In the genomic region with DNA sequence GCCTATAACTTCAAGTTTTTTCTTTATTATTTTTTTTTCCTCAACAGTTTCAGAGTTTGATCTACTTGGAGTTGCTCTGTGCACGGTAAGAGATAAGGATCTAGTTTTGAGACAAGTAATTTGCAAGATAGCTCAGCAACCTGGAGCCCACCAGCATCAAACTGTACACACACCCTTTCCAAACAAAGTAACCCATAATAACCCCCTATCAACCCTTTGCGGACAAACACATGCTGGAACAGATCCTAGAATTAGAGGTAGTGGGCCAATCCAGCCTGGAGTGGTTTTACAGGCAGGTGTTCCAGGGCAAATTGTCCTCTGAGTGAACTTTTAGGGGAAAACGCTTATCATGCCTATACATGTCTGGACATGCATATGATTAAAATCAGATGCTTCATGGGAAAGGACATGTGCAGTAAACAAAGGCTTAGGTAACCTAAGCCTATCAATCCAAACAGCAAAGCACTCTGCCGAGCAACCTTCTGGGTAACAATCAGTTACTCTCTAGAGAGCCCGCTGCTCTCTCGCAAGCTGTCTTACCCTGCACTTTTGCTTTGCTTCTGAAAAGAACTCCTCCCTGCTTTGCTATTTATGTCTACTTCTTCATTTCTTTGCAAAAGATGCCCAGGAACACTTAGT, we compare ENCODE assay signal across 16 mouse cellular contexts.
DNase-seq lines count a peak whose midpoint lies in the region; ATAC-seq and TF ChIP-seq lines count a peak whose summit lies in the region.
"Had no signal": no experiment of that assay in that cellular context is flagged by ENCODE, and none has a peak within 500 bp of the region (broad histone marks: within the 10 kb centered on the region; RNA-seq: fewer than 3 reads in every experiment).

No protein-coding gene starts in this region.

- no peaks in the 10 kb centered on the region for H3K9me3 ChIP-seq in kidney, embryonic 16.5 days (ENCODE audit: low read length)
- peaks cover 5% of the 10 kb centered on the region for H3K9me3 ChIP-seq in CH12.LX (replicated peaks; ENCODE audit: low read length)
- no peaks in the 10 kb centered on the region for H3K9me3 ChIP-seq in forebrain, embryonic 13.5 days (replicated peaks)
- no peaks in the 10 kb centered on the region for H3K9me3 ChIP-seq in hindbrain, embryonic 12.5 days (replicated peaks)
- H3K9me3 ChIP-seq: forebrain, embryonic 12.5 days; midbrain, embryonic 10.5 days had no signal

- H3K4me2 ChIP-seq in kidney, embryonic 16.5 days (replicated peaks; ENCODE audit: low read depth, low read length) = no peak overlapping the region
- peak overlapping the region; percentile 29; the same call in 1 of the 2 replicates for H3K4me2 ChIP-seq in CH12.LX (ENCODE audit: insufficient read depth, low read depth, poor library complexity, severe bottlenecking)
- no peak overlapping the region for H3K4me2 ChIP-seq in forebrain, embryonic 13.5 days
- no peak overlapping the region for H3K4me2 ChIP-seq in hindbrain, embryonic 12.5 days (replicated peaks)
- H3K4me2 ChIP-seq: forebrain, embryonic 12.5 days; heart, embryonic 12.5 days; hindbrain, embryonic 14.5 days had no signal

- no peak overlapping the region for H3K4me3 ChIP-seq in kidney, embryonic 16.5 days (ENCODE audit: low read length)
- H3K4me3 ChIP-seq in CH12.LX (replicated peaks in 1 of 3; ENCODE audit: low read depth in 2 of 3, low read length in 2 of 3, poor library complexity in 1 of 3) = no peak overlapping the region
- H3K4me3 ChIP-seq in forebrain, embryonic 13.5 days = no peak overlapping the region
- H3K4me3 ChIP-seq in hindbrain, embryonic 12.5 days = no peak overlapping the region
- H3K4me3 ChIP-seq: forebrain, embryonic 12.5 days; heart, embryonic 12.5 days; midbrain, embryonic 10.5 days had no signal

- no peak for DNase-seq in kidney, adult 11 months
- no peak for DNase-seq in CH12.LX (ENCODE audit: extremely low read depth)
- DNase-seq in brain, adult 2 months (ENCODE audit: low read depth, low spot score) = peak; percentile 14
- DNase-seq in forelimb bud, embryonic 11.5 days (ENCODE audit: low read depth, low spot score) = peak; percentile 66
- DNase-seq: adrenal gland, adult 8-10 months; B cell, adult 2 months; cerebellum, adult 9-10 months; liver; right cerebral cortex, postnatal 25 days had no signal

- no peak for TF ChIP-seq EP300 in CH12.LX (IDR thresholded peaks at IDR 0.05; ENCODE audit: low read length)

- TF ChIP-seq RAD21 in CH12.LX (IDR thresholded peaks at IDR 0.05; ENCODE audit: low read depth, low read length) = no peak

- ATAC-seq in kidney, embryonic 16.5 days (ENCODE audit: low FRiP score, low TSS enrichment) = no peak
- no peak for ATAC-seq in forebrain, embryonic 13.5 days
- no peak for ATAC-seq in hindbrain, embryonic 12.5 days (ENCODE audit: low FRiP score)

- no peaks in the 10 kb centered on the region for H3K27me3 ChIP-seq in kidney, embryonic 16.5 days (ENCODE audit: insufficient read depth, low read length)
- H3K27me3 ChIP-seq in CH12.LX (replicated peaks) = no peaks in the 10 kb centered on the region
- no peaks in the 10 kb centered on the region for H3K27me3 ChIP-seq in forebrain, embryonic 13.5 days
- no peaks in the 10 kb centered on the region for H3K27me3 ChIP-seq in hindbrain, embryonic 12.5 days
- H3K27me3 ChIP-seq: forebrain, embryonic 12.5 days; heart, embryonic 12.5 days had no signal

- TF ChIP-seq POLR2A in CH12.LX (IDR thresholded peaks at IDR 0.05; ENCODE audit: low read depth, low read length) = no peak

- dilution Hi-C loops in CH12.LX (cut with MboI; ENCODE audit: extremely low pct_ligation_motif_present, extremely low pct_unique_long_range_greater_than_20kb, low sequenced_read_pairs) = no loop called here

- H3K36me3 ChIP-seq in kidney, embryonic 16.5 days (ENCODE audit: insufficient read depth, low read length) = no peaks in the 10 kb centered on the region
- no peaks in the 10 kb centered on the region for H3K36me3 ChIP-seq in CH12.LX (replicated peaks in 1 of 2; ENCODE audit: control insufficient read depth in 1 of 2, insufficient read depth in 1 of 2, low read length in 1 of 2)
- no peaks in the 10 kb centered on the region for H3K36me3 ChIP-seq in forebrain, embryonic 13.5 days (ENCODE audit: poor library complexity, severe bottlenecking)
- H3K36me3 ChIP-seq in hindbrain, embryonic 12.5 days = no peaks in the 10 kb centered on the region
- H3K36me3 ChIP-seq: forebrain, embryonic 12.5 days; heart, embryonic 12.5 days; midbrain, embryonic 10.5 days had no signal

- in situ Hi-C loops in CH12.LX (cut with MboI; ENCODE audit: low pct_ligation_motif_present, low pct_unique_long_range_greater_than_20kb, low sequenced_read_pairs) = no loop called here

- no peak overlapping the region for H3K9ac ChIP-seq in kidney, embryonic 16.5 days (replicated peaks; ENCODE audit: low read length)
- H3K9ac ChIP-seq in CH12.LX (ENCODE audit: insufficient read depth, low read depth) = peak overlapping the region; percentile 56
- H3K9ac ChIP-seq in forebrain, embryonic 13.5 days = no peak overlapping the region
- no peak overlapping the region for H3K9ac ChIP-seq in hindbrain, embryonic 12.5 days
- H3K9ac ChIP-seq: forebrain, embryonic 12.5 days; heart, embryonic 12.5 days; hindbrain, embryonic 14.5 days had no signal

- H3K4me1 ChIP-seq in kidney, embryonic 16.5 days (ENCODE audit: insufficient read depth, low read length) = no peaks in the 10 kb centered on the region
- H3K4me1 ChIP-seq in CH12.LX (ENCODE audit: control insufficient read depth in 1 of 2, insufficient read depth in 2 of 2) = peaks cover 12 to 52% of the 10 kb centered on the region in 2 experiments
- H3K4me1 ChIP-seq in forebrain, embryonic 13.5 days = no peaks in the 10 kb centered on the region
- no peaks in the 10 kb centered on the region for H3K4me1 ChIP-seq in hindbrain, embryonic 12.5 days
- H3K4me1 ChIP-seq: forebrain, embryonic 12.5 days; heart, embryonic 12.5 days had no signal

- WGBS in kidney, embryonic 16.5 days = 65% methylated on average over 6 of the region's 6 CpGs
- WGBS in forebrain, embryonic 13.5 days = 79% methylated on average over 6 of the region's 6 CpGs
- 66% methylated on average over 6 of the region's 6 CpGs for WGBS in hindbrain, embryonic 12.5 days

- TF ChIP-seq CTCF in CH12.LX (conservative IDR thresholded peaks at IDR 0.05 in 1 of 2, IDR thresholded peaks at IDR 0.05 in 1 of 2; ENCODE audit: low read depth in 2 of 2, low read length in 2 of 2) = no peak

- H3K79me2 ChIP-seq in CH12.LX (replicated peaks; ENCODE audit: control insufficient read depth, extremely low read depth, insufficient read depth, poor library complexity, severe bottlenecking) = no peaks in the 10 kb centered on the region

- peak overlapping the region; percentile 8; the same call in 1 of the 2 replicates for H3K27ac ChIP-seq in kidney, embryonic 16.5 days (ENCODE audit: low read length)
- peak overlapping the region; percentile 45 for H3K27ac ChIP-seq in CH12.LX (ENCODE audit: insufficient read depth, low read depth)
- H3K27ac ChIP-seq in forebrain, embryonic 13.5 days = no peak overlapping the region
- no peak overlapping the region for H3K27ac ChIP-seq in hindbrain, embryonic 12.5 days
- H3K27ac ChIP-seq: forebrain, embryonic 12.5 days; hindbrain, embryonic 14.5 days; midbrain, embryonic 10.5 days had no signal

TF ChIP-seq in CH12.LX, 34 proteins besides CTCF, POLR2A, EP300 and RAD21:
- 0 out of 2 replicates have a peak, but pooled peaks have one; percentile 4 for TF ChIP-seq MEF2A (IDR thresholded peaks at IDR 0.05; ENCODE audit: borderline replicate concordance, low read depth, low read length)
- TF ChIP-seq E2F4 (IDR thresholded peaks at IDR 0.05; ENCODE audit: insufficient replicate concordance, low read depth, low read length) = no peak
- no peak for TF ChIP-seq POLR2AphosphoS2 (IDR thresholded peaks at IDR 0.05; ENCODE audit: low read depth, low read length)
- TF ChIP-seq RCOR1 (conservative IDR thresholded peaks at IDR 0.05; ENCODE audit: low read depth, low read length) = no peak
- TF ChIP-seq CHD1 (IDR thresholded peaks at IDR 0.05; ENCODE audit: low read depth, low read length) = 0 out of 2 replicates have a peak, but pooled peaks have one; percentile 58
- TF ChIP-seq SIN3A (IDR thresholded peaks at IDR 0.05; ENCODE audit: low read length) = no peak
- no peak for TF ChIP-seq NELFE (IDR thresholded peaks at IDR 0.05; ENCODE audit: low read depth, low read length)
- TF ChIP-seq MAFK (IDR thresholded peaks at IDR 0.05; ENCODE audit: insufficient replicate concordance, low read length) = no peak

Comparison
In these comparisons a context has a peak if more than half of its experiments do, and no peak if none do; other contexts are left out.
1. H3K27ac ChIP-seq: peak in kidney, embryonic 16.5 days (single experiment) and CH12.LX (single experiment); none in forebrain, embryonic 13.5 days (single experiment) and hindbrain, embryonic 12.5 days (single experiment).
2. DNase-seq: peak in brain, adult 2 months (single experiment) and forelimb bud, embryonic 11.5 days (single experiment); none in kidney, adult 11 months (single experiment) and CH12.LX (single experiment).